Mouse (Mus musculus): ENCODE data around the gene Fgfr2.
A peak's percentile ranks its signal among the peaks of the same experiment; 100 is the strongest.

Gene Fgfr2

DNA sequence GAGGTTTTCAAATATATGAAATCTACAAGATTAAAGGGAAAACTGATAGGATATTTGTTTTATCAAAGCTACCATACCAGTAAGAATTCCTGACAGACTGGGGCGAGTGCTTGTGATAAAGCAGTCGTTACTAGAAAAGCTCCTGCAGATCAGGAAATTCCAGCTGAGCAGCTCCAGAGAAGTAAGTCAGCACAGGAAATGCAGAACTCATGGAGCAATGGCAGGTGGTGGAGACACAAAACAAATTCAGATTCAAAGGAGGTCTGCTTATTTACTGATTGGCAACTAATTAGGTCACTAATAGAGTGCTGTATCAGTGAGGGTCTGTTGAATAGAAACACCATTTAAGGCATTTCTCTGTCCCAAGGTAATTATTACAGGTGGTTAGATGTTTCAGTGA lies 2232.3 kb downstream of the Fgfr2 start:
- DNase-seq (ENCODE audit: low read depth), result no peak

DNA sequence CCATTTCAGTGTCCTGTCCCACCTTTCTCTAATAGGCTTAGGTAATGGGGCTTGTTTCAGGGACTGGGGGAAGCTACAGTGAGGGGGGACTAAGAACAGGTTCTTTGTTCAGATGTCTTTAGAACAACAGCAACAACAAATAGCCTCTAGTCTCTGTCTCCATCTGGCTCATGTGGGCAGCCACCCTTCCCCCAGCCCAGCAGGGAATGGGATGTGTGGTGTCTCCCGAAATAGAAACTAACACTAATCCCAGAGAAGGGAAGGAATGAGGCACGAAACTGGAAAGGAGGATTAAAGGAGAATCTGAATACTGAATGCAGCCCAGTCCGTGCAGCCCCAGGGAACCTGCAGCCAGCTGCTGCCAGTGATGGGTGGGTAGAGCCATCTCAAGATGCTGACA lies 2235.2 kb downstream of the Fgfr2 start:
- no peak for DNase-seq (ENCODE audit: low read depth)

DNA sequence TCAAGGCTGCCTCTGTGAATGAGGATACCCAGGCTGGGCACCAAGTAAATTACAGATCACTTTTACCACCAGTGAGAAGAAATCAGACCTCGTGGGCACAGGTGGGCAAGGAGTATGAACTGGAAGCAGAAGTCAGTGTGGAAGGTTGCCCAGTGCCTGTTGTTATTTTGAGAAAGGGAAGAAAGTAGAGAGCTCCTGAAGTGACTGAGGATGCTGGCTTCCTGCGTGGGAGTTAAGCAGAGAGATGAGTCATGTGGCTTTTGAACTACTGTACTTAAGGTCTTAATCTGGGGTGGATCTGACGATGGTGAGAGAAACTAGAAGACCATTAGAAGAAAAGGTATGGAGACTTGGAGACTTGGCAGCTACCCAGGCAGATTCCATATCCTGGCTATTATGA lies 2236.9 kb downstream of the Fgfr2 start:
- DNase-seq (ENCODE audit: low read depth), result peak; percentile 38

DNA sequence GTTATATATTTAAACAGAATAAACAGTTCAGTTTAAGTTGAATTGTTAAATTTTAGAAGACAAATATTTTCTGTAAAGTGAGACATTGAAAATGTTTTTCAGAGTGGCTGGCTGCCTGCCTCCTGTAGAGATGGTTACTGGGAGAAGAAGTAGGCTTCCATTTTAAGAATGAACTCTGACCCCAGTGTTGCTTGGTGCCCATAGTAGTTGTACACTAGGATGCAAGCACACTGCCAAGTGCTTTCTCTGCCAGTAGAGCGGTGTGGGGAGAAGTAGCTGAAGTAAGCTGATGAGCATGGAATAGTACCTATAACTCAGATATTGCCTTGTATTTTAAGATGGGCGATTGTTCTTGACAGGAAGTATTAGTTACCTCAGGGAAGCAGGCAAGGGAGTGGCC lies 2239.0 kb downstream of the Fgfr2 start:
- no peak for DNase-seq (ENCODE audit: low read depth)

DNA sequence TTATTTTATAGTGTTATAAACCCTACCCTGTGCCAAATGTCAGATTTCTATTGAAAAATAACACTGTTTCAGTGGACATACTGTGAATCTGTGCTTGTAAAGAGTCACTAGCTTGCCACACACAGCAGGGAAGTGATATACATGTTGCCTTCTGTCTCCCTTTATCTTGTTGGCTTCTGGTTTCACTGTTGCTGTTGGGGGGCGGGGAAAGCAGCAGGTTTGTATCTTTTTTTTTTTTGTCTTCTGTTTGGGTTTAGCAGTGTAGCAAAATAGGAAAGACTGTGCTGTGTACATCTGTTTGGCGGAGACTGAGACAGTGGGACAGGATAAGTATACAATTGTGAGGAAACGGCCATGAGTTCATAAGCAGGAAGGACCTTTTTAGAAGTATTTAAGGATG lies 2255.9 kb downstream of the Fgfr2 start:
- peak; percentile 30 for DNase-seq (ENCODE audit: low read depth)

DNA sequence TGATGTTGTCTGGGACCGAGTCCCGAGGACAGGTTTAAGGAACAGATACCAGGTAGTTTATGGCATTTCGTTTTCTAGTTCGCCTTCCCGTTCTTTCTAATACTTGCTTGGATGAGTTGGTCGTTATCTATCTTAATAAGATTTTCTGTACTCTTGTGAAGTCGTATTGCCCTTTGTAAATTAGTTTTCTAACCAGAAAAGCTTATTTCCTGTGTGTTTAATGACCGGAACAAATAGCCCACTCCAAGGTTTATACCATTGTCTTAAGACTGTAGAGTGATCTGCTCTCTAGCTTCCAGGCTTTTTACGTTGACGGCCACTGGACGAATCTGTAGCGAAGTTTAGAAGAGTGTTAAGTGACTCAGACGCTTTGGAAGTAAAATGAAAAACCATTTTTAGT lies 2256.5 kb downstream of the Fgfr2 start:
- no peak for DNase-seq (ENCODE audit: low read depth)

DNA sequence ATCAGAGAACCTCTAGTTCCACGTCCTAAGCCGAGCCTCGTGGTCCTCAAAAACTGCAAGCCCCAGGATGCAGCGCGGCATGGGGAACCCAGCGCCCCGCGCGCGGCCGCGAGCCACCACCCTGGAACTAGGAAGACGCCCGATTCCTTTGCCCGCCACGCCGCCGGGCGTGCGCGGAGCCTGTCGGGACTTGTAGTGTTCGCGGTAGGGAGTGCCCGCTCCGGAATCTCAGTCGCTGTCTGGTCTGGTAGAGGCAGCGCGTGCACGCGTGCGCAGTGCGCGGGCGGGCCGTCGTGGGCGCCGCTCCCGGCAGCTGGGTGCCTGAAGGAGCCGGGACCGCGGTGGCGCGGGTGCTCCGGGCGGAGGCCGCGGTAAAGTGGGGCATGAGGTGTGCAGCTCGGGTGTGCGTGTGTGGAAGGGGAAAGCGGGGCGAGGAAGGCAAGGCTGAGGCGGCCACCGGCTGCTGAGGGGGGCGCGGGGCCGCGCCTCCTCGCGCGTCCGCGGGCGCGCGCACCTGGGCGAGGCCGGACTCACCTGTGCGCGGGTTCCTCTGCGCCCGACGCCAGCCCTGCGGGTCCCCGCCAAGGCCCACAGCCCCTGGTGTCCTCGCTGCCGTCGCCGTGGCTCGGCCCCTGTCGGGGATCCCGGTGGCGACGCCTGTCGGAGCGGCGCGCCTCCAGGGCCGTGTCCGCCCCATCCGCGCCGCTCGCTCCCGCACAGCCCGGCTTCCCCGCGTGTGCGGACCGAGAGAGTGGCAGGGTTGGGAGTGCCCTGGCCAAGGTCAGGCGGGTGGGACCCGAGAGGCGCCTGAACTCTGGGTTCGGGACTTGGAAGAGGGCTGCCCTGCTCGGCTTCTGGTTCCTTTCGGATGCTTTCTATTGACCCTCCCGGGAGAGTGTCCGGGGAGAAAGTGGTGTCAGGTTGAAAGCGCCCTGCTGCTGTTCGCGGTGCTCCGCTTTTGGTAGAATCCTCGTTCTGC lies 2257.2 kb downstream of the Fgfr2 start, which contains the start of gene Plekha1:
Plekha1 (plus strand) TSS at position 144 of the 979 bp plus-strand sequence.
- peak; percentile 98 for DNase-seq (ENCODE audit: low read depth)

DNA sequence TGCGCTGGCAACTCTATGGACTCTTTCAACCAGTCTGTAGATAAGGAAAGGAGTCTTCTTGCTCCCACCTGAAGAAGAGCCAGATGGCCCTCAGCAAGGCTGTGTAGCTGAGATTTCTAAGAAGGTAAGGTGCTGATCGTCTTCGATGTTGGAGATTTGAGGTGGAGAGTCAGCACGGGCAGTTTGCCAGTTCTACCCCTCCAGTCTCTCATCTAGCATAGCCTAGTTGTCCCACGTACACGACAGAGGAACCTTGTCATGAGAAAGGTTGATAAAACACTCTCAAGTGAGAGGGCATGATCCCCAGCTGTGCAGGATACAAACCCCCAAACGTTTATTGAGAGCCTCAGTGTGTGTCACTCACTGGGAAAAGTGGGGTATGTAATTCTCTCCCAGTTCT lies 2258.4 kb downstream of the Fgfr2 start:
- DNase-seq (ENCODE audit: low read depth), result no peak

DNA sequence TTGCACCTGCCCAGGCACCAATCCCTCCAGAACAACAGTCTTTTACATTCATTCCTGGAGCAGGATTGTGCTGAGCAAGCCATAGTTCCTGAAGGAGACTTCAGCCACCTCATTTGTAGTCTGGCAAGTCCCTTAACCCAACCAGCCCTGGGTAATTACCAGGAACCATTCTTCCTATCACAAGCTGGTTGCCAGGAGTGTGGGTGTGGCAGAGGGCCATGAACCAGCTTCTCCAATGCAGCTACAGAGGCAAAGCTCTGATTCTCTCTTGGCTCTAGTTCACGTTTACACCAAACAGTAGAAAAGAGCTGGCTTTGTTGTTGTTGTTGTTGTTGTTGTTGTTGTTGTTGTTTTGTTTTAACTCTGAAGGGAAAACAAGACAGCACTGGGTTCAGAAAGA lies 2260.6 kb downstream of the Fgfr2 start:
- no peak for DNase-seq (ENCODE audit: low read depth)

DNA sequence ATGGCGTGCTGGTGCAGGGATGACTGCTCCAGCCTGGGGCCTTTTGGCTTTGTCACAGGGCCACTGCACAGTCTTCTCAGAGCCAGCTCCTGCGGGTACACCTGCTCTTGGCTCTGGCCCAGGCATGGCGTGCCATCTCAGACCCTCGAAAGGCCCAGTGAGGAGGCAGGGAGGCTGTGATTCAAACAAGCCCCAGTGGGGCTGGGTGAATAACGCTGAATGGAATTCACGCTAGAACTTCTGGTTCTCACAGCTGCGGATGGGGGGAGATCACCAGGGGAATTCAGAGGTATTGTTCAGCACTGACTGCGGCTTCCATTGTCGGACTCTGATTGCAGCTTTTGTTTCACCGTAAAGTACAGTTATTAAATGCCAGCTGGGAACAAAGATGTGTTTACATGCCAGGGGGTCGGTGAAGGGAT lies 2262.4 kb downstream of the Fgfr2 start:
- DNase-seq (ENCODE audit: low read depth), result no peak

DNA sequence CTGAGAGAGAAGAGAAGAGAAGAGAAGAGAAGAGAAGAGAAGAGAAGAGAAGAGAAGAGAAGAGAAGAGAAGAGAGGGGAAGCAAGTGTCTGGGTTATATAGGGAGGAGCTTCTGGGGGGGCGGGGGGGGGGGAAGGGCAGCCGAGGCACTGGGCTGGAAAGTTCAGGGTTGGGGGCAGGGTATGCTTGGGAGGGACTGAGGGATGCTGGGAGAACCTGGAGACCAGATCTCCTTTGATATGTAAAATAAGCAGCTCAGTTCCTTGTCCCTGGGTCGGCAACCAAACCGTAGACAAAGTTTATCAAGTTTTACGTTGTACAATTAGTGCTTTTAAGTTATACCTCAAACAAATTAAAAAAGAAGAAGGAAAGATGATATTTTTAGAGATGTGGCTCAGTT lies 2263.2 kb downstream of the Fgfr2 start:
- DNase-seq (ENCODE audit: low read depth), result no peak

DNA sequence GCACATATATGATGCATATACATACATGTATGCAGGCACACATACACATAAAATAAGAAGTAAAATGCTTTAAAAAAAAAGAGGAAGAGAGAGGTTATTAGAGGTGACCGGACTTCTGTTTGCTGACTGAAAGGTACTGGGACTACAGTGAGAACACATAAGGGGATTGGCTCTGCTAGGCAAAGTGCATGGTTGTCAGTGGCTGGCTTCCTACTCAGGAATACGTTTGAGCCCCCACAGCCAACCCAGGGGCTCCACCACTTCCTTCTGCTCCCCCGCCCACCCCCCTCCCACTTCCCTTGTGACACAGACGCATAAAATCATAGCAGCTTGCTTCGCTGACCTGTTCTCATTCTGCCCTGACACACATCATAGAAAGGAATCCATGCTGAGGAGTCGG lies 2265.2 kb downstream of the Fgfr2 start:
- DNase-seq (ENCODE audit: low read depth), result peak; percentile 33

DNA sequence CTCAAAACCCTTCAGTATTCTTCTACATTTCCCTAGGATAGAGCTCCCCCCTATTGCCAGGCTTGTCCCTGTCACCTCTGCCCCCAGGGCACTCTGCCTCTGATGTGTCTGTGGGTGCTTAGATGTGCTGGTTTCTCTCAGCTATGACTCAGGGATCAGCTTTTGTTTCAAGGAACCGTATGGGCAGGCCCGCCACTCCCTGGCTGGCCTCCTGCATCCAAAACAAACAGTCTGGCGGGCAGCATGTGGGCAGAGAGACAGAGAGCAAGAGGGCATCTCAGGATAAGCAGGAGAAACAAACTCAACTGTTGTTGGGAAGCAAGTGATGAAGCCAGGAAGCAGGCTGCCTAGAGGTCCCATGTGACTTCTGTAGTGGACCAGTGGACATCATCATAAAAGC lies 2267.5 kb downstream of the Fgfr2 start:
- DNase-seq (ENCODE audit: low read depth), result no peak

DNA sequence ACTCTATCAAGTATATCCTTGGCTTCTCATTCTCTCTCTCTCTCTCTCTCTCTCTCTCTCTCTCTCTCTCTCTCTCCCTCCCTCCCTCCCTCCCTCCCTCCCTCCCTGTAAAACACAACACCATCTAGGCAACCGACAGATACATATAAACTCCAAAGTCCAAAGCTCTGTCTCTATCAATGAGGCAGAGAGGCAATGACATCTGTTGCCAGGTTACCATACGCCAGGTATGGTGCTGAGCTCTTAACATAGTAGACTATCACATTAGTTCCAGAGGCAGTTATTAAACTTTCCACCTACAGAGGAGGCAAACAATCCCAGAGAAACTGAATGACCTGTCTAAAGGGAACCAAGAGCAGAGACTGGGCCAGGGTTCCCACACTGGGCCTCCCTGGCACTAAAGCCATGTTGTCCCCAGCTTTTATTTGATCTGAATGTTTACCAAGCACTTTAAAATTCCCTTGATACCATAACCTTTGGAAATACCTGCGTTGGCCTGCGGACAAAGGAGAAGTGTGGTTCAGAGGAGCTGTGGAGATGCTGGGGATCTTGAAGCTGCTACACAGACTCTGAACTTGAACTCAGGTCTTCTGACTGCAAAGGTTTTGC lies 2268.4 kb downstream of the Fgfr2 start:
- DNase-seq (ENCODE audit: low read depth), result no peak

DNA sequence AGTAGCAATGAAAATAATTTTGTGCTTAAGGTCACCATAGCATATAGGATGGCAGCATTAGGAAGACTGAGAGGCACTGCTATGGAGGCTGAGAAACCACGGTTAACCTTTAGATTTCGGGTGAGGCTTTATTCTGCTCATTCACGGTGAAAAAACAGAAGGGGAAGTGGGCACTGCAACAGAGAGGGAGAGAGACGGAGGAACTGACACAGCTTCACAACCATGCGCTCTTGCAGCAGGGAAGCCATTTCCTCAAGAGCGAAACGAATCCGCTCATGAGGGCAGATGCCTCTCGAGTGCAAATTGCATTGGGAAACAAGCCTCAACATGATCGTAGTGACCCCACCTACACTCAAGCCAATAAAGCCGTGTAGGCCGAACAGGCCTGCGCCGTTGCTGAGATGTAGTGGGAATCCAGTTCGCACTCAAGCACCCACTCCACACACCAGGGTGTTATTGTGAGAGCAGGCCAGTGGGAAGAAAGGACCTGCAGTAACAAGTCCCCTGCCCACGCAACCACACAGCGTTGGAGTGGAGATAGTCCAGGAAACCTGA lies 2275.9 kb downstream of the Fgfr2 start:
- peak; percentile 16 for DNase-seq (ENCODE audit: low read depth)

DNA sequence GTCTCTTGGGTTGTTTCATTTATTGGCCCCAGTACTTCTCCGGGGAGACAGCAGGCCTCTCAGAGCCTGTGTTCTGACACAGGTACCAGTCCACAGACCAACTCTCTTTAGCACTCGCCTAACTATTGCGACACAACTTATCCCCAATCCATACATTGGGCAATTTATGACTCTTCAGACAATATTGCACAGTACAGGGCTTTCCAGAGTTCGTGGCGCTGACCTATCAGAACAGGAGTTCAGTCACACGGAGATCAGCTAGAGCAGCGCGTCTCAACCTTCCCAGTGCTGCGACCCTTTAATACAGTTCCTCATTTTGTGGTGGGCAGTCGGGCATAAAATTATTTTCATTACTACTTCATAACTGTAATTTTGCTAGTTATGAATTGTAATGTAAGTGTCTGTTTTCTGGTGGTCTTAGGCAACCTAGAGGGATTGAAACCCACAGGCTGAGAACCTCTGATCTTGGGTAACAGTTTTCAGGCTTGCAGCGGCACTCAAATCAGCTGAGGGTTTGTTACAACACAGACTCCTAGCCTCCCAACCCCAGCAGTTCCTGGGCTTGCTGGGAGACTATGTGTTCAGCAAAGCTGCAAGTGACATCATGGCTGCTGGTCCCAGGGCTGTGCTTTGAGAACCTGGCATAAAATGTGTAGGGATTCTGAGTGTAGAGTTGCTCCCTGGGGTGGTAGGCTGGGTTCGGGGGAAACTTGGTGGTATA lies 2283.6 kb downstream of the Fgfr2 start:
- no peak for DNase-seq (ENCODE audit: low read depth)

DNA sequence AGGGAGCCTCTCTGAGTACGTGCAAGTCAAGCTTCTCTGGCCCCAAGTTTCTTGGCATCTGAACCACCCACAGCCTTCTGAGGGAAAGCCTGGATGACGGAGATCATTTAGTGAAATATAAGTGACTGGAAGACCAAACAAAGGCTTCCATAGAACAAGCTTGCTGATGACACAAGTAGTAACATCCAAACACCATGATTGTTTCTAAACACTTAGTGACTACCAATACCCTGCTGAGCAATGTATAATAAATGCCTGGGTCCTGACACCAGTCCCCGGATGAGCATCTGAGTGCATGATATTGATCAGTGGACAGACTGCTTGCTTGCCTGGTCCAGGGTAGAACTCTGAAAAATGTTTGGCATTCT lies 2284.5 kb downstream of the Fgfr2 start:
- no peak for DNase-seq (ENCODE audit: low read depth)

DNA sequence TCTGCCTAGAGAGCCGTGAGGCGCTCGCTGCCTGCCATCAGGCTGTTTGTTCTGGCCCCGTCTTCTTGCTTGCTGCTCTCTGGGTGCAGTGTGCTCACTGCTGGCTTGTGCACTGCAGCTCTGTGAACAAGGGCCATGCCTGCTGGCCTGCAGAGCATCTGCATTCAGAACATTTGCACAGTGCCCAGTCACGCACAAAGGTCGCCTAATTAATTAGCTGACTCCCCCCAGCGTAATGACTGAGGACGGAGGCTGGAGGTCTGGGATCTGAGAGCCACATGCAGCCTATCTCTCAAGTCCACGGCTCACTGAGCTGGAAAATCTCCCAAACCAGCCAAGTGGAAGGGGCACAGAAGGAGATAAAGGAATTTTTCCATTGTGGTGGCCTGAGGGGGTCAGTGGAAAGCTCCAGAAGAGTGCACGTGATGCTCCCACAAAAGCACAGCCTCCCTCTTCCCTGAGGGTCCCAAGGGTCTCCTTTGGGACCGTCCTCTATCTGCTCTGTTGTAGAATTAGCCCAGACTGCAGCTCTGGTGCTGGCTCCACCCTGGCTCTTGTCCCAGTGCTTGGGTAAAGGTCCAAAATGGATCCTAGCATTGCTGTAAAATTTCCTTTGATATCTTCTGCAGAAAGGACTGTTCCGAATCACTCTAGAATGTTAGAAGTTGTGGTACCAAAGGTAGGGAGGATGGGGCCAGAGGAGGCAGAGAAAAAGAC lies 2285.1 kb downstream of the Fgfr2 start:
- DNase-seq (ENCODE audit: low read depth), result no peak

DNA sequence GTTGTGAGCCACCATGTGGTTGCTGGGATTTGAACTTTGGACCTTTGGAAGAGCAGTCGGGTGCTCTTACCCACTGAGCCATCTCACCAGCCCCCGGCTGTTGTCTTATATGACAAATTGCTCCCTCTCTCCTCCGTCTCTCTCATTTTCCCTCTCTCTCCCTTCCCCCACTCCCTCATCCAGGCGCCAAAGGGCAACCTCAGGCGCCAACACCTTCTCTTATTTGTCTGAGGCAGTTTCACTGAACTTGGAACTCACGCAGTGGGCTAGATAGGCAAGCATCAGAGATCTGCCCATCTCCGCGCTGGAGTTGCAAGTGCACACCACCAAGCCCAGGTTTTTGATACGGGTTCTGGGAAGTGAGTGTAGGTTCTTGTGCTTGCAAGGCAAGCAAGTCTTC lies 2287.1 kb downstream of the Fgfr2 start:
- no peak for DNase-seq (ENCODE audit: low read depth)

DNA sequence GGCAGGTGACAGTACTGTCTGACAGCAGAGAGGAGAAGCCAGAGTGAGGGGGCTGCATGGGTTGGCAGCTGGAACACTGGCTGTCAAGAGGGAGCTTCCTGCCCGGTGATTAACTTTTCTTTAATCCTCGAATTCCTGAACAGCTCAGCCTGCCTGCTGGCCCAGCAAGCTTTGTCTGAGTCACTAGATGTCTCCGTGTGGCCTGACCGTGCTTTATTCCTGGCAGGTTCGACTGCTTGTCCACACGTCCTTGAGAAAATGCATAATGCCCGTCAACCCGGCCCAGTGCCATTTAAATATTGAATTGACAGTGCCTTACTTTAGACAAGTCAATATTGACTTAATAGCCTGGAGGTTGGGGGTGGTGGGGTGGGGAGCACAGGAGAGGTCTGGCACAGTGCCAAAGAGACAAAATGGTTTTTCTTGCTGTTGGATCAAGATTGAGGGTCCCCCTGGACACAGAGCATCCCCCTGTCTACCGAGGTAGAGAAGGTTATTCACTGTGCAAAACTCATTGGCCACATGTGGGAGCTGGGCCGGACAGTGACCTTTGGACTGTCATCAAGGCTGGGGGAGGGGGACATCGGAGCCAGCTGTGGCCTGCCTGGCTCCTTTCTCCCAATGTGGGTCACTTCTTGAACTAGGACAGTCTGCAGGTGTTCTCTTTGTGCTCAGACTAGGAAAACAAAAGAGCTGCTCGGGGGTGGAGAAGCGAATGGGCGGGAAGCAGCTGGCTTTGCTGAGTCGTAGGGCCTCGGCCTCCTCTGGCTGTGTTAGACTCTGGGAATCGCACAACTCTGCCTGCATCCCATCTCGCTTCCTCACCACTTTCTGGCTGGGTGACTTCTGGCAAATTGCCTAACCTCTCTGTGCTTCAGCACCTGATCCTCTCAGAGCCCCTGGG lies 2287.9 kb downstream of the Fgfr2 start:
- no peak for DNase-seq (ENCODE audit: low read depth)

DNA sequence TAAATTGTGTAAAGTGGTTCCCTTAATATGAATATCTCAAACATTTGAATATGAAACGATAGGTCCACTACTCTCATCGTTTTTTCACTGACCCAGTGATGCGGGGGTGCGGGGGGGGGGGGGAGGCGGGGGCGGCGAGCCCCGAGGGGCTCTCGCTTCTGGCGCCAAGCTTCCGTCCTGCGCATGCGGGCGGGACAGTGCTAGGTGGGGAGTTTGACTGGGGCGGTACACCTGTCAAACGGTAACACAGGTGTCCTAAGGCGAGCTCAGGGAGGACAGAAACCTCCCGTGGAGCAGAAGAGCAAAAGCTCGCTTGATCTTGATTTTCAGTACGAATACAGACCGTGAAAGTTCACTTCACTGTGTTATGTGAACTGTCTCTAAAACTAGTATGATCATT lies 2288.9 kb downstream of the Fgfr2 start:
- DNase-seq (ENCODE audit: low read depth), result peak; percentile 99
